Mouse (Mus musculus) bone marrow, adult 2 months (tissue): ENCODE data around the gene Igfbp6. TPM values are rescaled to one million over a fixed set of nuclear protein-coding genes. Genes with fewer than 3 reads are reported as not detected.

Experiments
- H3K27ac ChIP-seq: fragments of 200-500 bp; 2 replicates; pipeline ENCODE4 v1.5.1; 2012; ENCODE audit warnings: low read depth, mild to moderate bottlenecking, control low read depth, inconsistent platforms, low read length; ENCODE audit not compliant: control insufficient read depth, poor library complexity, insufficient read depth
- H3K4me1 ChIP-seq: fragments of 200-500 bp; 2 replicates; pipeline ENCODE4 v1.6.1; 2011; ENCODE audit warnings: low read length; ENCODE audit not compliant: control insufficient read depth, insufficient read depth
- H3K4me3 ChIP-seq: fragments of 200-500 bp; replicated peaks from 2 replicates; pipeline ENCODE3; 2011; ENCODE audit warnings: mild to moderate bottlenecking, low read depth, low read length, control low read depth; ENCODE audit not compliant: control insufficient read depth
- CTCF ChIP-seq: fragments of 200-500 bp; IDR thresholded peaks from 2 replicates; pipeline ENCODE4 v1.5.1; 2011; ENCODE audit warnings: low read length, control low read depth; ENCODE audit not compliant: control insufficient read depth, insufficient read depth
- POLR2A ChIP-seq: fragments of 200-500 bp; IDR thresholded peaks from 2 replicates; pipeline ENCODE4 v1.6.1; 2011; ENCODE audit warnings: low read depth, mild to moderate bottlenecking, control low read depth, low read length, borderline replicate concordance; ENCODE audit not compliant: control insufficient read depth
- WGBS: fragments of 180-500 bp; shearing (Covaris S2); methylation state at CpG from one replicate; pipeline ENCODE4 v1.1.7; 2018; 5-methylcytosine and 5-hydroxymethylcytosine counted together
- polyA plus RNA-seq: library from polyadenylated mRNA; stranded (reverse); fragments of >200 nt; gene quantifications from 2 replicates; pipeline ENCODE4 v1.2.4, GENCODE M21; 2011; ENCODE audit warnings: low replicate concordance; ENCODE audit not compliant: missing spikeins, insufficient read depth, insufficient read length

Gene Igfbp6
- polyA plus RNA-seq, 1 experiment, result not detected

DNA sequence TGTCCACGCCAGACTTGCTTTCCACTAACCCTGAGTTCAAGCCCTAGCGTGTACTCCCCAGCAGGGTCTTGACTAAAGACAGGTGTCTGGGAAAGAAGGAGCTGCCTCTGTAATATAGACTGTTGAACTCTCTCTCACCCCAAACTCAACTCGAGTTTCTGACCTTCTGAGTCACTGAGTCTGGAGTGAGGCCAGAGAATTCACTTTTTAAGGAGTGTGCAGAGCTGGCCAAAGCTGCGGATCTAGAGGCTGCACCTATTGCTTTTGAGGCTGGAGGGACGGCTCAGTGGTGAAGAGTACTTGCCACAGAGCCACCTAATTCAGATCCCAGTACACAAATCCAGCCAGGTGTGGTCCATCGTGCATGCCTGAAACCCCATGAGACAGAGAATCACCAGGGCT is 23.5 kb downstream of the Igfbp6 start:
- Histone ChIP-seq H3K4me1 (peaks cover 2% of the 10 kb centered on the region; the same call in 1 of the 2 replicates), H3K4me3 (no peak overlapping the region), H3K27ac (no peak overlapping the region)
- WGBS, result 62% methylated on average over 6 of the region's 6 CpGs
- TF ChIP-seq CTCF (no peak), POLR2A (no peak)

DNA sequence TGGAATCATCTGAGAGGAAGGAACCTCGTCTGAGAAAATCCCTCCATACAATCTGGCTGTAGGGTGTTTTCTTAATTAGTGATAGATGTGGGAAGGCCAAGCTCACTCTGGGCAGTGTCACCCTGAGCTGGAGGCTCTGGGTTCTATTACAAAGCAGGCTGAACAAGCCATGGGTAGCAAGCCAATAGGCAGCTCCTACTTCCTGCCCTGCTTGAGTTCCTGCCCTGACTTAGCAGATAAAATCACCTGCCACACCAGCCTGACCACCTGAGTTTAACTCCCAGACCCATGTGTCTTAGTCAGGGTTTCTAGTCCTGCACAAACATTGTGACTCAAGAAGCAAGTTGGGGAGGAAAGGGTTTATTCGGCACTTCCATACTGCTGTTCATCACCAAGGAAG is 24.9 kb downstream of the Igfbp6 start:
- Histone ChIP-seq H3K4me3 (no peak overlapping the region), H3K4me1 (peaks cover 2% of the 10 kb centered on the region; the same call in 1 of the 2 replicates), H3K27ac (no peak overlapping the region)
- 60% methylated on average over 2 of the region's 2 CpGs for WGBS
- no peak for TF ChIP-seq CTCF
- no peak for TF ChIP-seq POLR2A

GRCm38 (mm10) chr15:102173581-102173980 is 29.4 kb downstream of the Igfbp6 start:
- H3K4me3 ChIP-seq, result no peak overlapping the region
- H3K27ac ChIP-seq, result no peak overlapping the region
- WGBS, result 45% methylated on average over 3 of the region's 3 CpGs
- TF ChIP-seq CTCF (no peak), POLR2A (no peak)
- no peaks in the 10 kb centered on the region; the same call in 1 of the 2 replicates for H3K4me1 ChIP-seq

DNA sequence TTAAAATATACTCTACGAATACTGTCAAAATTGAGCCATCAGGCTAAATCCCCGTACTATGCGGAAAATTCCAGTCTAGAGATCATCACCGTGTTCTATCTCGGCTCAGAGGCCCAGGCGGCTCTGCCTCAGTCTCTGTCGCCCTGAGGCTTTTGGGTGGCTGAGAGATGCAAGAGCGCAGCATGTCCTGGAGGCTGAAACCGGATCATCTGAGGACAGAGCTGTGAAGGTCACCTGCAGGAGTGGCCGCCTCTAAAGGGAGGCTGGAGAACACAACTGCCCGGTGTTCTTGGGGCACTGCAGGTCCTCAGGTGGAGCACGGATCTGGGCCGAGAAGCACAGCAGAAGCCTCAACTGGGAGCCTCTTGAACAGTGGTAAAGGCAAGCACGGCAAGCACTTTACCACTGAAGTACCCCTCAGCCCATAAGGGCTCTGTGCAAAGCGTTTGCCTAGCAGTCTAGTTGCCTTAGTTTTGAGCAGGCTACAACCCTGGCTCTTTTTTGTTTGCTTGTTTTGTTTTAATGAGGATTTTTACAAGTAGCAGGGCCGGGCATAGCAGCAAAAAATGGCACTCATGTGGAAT is 31.7 kb downstream of the Igfbp6 start:
- Histone ChIP-seq H3K4me1 (no peaks in the 10 kb centered on the region; the same call in 1 of the 2 replicates), H3K27ac (no peak overlapping the region), H3K4me3 (no peak overlapping the region)
- TF ChIP-seq CTCF, result no peak
- TF ChIP-seq POLR2A, result no peak
- 87% methylated on average over 16 of the region's 16 CpGs for WGBS

DNA sequence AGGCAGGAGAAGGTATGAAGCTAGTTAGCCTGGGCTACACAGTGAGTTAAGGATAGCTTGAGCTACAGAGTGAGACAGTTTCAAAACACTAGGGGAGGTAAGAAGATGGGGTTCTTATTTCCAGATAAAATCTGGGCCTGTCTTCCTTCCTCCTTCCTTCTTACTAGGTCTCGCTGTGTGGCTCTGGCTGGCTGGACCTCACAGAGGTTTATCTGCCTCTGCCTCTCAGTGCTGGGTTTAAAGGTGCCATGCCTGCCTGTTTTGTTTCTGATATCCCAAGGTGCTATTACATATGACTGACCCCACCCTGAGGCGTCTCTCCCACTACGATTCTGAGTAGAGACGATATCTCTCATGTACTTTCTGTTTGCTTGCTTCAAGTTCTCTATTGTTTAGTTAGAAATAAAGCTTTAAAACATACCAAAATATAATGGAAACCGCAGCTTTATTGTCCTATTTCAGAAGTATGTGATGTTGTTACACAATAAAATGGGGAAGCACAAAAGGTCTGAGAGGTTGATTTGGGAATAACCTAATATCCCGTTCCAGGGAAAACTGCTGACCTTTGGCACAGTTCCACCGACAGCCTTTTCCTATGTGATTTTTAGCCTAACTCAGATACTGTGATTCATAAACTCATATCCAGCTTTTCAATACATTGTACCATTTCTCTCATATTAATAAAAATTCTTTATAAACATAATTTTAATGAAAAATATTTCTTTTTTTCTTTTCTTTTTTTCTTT is 32.6 kb downstream of the Igfbp6 start:
- TF ChIP-seq POLR2A, result no peak
- no peak for TF ChIP-seq CTCF
- no peak overlapping the region for H3K4me3 ChIP-seq
- WGBS, result 67% methylated on average over 7 of the region's 7 CpGs
- H3K4me1 ChIP-seq, result no peaks in the 10 kb centered on the region; the same call in 1 of the 2 replicates
- no peak overlapping the region for H3K27ac ChIP-seq

DNA sequence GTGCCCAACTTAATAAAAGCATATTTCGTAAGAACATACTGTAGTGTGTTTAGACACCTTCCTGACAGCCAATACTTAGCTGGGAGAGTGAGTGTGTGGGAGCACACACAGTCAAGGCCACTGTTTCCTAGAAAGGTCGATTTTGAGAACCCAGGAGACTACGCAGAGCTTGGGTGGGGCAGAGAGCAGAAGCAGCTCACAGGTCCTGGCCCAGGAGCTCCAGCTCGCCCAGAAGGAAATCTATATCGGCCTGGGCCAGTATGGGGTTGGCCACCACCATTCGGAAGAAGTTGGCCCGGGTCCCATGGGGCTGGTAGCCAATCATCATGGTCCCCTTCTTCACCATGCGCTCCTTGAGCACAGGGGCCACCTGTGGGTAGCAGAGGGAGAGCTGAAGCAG is 33.3 kb downstream of the Igfbp6 start:
- no peak for TF ChIP-seq CTCF
- no peak for TF ChIP-seq POLR2A
- H3K27ac ChIP-seq, result no peak overlapping the region
- 82% methylated on average over 8 of the region's 8 CpGs for WGBS
- H3K4me1 ChIP-seq, result no peaks in the 10 kb centered on the region; the same call in 1 of the 2 replicates
- H3K4me3 ChIP-seq, result no peak overlapping the region

DNA sequence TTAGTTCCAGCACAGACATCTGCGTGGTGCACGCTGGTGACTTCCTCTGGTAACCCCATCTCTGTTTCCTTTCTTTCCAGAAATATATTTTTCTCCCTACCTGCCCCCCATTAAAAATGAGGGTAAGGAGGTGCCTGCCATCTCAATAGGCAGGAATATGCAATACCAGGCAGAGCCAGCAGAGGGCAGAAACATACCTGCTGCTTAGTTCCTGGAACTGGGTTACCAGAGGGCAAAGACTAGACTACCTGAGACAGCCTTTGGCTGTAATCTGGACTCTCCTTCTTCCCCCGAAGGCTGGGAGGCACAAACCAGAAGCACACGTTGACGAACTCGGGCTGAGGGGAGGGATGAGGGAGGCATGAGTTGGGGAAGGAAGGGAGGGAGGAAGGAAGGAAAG is 34.1 kb downstream of the Igfbp6 start:
- TF ChIP-seq POLR2A (no peak), CTCF (peak; percentile 77)
- Histone ChIP-seq H3K4me3 (no peak overlapping the region), H3K4me1 (no peaks in the 10 kb centered on the region; the same call in 1 of the 2 replicates), H3K27ac (no peak overlapping the region)
- 11% methylated on average over 6 of the region's 6 CpGs for WGBS

GRCm38 (mm10) chr15:102179106-102179505 is 34.9 kb downstream of the Igfbp6 start:
- Histone ChIP-seq H3K27ac (no peak overlapping the region), H3K4me1 (no peaks in the 10 kb centered on the region; the same call in 1 of the 2 replicates), H3K4me3 (no peak overlapping the region)
- TF ChIP-seq POLR2A (no peak), CTCF (no peak)
- 86% methylated on average over 9 of the region's 9 CpGs for WGBS
